Mouse (Mus musculus) C2C12 (cell line): ENCODE results near the gene Cd38. TPM values are rescaled to one million over a fixed set of nuclear protein-coding genes. Genes with fewer than 3 reads are reported as not detected.

Experiments used
- H3K27me3 ChIP-seq: one replicate; pipeline ENCODE4 v1.6.1; 2011; ENCODE audit not compliant: control insufficient read depth, insufficient read depth, insufficient read length
- H3K36me3 ChIP-seq: one replicate; pipeline ENCODE4 v1.6.1; 2011; ENCODE audit not compliant: control insufficient read depth, insufficient read depth
- H3K4me3 ChIP-seq: one replicate; pipeline ENCODE4 v1.5.1; 2011; ENCODE audit warnings: mild to moderate bottlenecking, control low read depth; ENCODE audit not compliant: poor library complexity, insufficient read depth, severe bottlenecking
- H3K79me2 ChIP-seq: one replicate; pipeline ENCODE4 v1.6.1; 2011; ENCODE audit not compliant: control insufficient read depth, insufficient read depth
- H3K79me3 ChIP-seq: one replicate; pipeline ENCODE4 v1.6.1; 2011; ENCODE audit warnings: low read depth, control low read depth
- H3ac ChIP-seq: one replicate; pipeline ENCODE3; 2011; ENCODE audit warnings: low read depth; ENCODE audit not compliant: control insufficient read depth, insufficient read length
- CEBPB ChIP-seq: IDR thresholded peaks from one replicate; pipeline ENCODE4 v1.6.1; 2011; ENCODE audit warnings: low read depth, mild to moderate bottlenecking, control low read depth, moderate library complexity
- CTCF ChIP-seq: IDR thresholded peaks from one replicate; pipeline ENCODE4 v1.5.1; 2011; ENCODE audit not compliant: control insufficient read depth, insufficient read depth, insufficient read length
- FOSL1 ChIP-seq: IDR thresholded peaks from one replicate; pipeline ENCODE4 v1.8.0; 2011; ENCODE audit warnings: mild to moderate bottlenecking, low read length; ENCODE audit not compliant: poor library complexity, insufficient read depth, severe bottlenecking
- MAX ChIP-seq: IDR thresholded peaks from one replicate; pipeline ENCODE4 v1.6.1; 2011; ENCODE audit warnings: mild to moderate bottlenecking, control low read depth
- MYOD1 ChIP-seq: IDR thresholded peaks from one replicate; pipeline ENCODE4 v1.6.1; 2011; ENCODE audit warnings: low read depth; ENCODE audit not compliant: control insufficient read depth, insufficient read length
- MYOG ChIP-seq: IDR thresholded peaks from one replicate; pipeline ENCODE4 v1.6.1; 2011; ENCODE audit not compliant: control insufficient read depth, insufficient read length; ENCODE audit errors: extremely low read depth
- USF1 ChIP-seq: IDR thresholded peaks from one replicate; pipeline ENCODE4 v1.6.1; 2011; ENCODE audit warnings: low read depth, mild to moderate bottlenecking, control low read depth, moderate library complexity
- polyA plus RNA-seq: library from polyadenylated mRNA; unstranded; fragments of >200 nt; fragmentation: generic; extraction: Trizol; gene quantifications from one replicate; pipeline ENCODE4 v1.2.1, GENCODE M21; 2012; ENCODE audit warnings: missing spikeins

The Cd38 gene
- polyA plus RNA-seq, 1 experiment, result 0.18 TPM

- Histone ChIP-seq H3K79me2 (no peaks in the 10 kb centered on the region), H3ac (peak overlapping the region; percentile 32), H3K79me3 (no peaks in the 10 kb centered on the region), H3K4me3 (peak overlapping the region; percentile 12), H3K36me3 (no peaks in the 10 kb centered on the region), H3K27me3 (peaks cover 3% of the 10 kb centered on the region)
- TF ChIP-seq MYOG (no peak), CTCF (peak; percentile 28)
These were observed 27.0 kb upstream of the Cd38 start for GRCm38 (mm10) chr5:43841144-43842010.

DNA sequence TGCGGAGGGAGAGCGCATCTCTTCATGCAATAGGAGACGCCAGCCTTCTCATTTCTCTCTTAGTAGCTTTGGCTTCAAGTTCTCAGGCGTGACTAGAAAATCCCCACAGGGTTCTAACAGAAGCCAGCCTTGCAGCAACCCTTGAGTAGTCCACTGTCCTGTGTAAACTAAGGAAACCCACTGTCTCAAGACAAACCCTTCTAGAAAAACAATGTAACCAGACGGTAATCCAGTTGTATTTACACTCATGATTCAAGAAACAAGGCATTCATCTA lies 26.4 kb upstream of the Cd38 start:
- Histone ChIP-seq H3K79me2 (no peaks in the 10 kb centered on the region), H3K27me3 (peaks cover 3% of the 10 kb centered on the region), H3K36me3 (no peaks in the 10 kb centered on the region), H3K4me3 (peak overlapping the region; percentile 12), H3ac (peak overlapping the region; percentile 32), H3K79me3 (no peaks in the 10 kb centered on the region)
- no peak for TF ChIP-seq FOSL1
- TF ChIP-seq CEBPB, result no peak
- no peak for TF ChIP-seq MAX
- TF ChIP-seq CTCF, result no peak
- TF ChIP-seq MYOG, result no peak
- TF ChIP-seq USF1, result no peak
- no peak for TF ChIP-seq MYOD1

DNA sequence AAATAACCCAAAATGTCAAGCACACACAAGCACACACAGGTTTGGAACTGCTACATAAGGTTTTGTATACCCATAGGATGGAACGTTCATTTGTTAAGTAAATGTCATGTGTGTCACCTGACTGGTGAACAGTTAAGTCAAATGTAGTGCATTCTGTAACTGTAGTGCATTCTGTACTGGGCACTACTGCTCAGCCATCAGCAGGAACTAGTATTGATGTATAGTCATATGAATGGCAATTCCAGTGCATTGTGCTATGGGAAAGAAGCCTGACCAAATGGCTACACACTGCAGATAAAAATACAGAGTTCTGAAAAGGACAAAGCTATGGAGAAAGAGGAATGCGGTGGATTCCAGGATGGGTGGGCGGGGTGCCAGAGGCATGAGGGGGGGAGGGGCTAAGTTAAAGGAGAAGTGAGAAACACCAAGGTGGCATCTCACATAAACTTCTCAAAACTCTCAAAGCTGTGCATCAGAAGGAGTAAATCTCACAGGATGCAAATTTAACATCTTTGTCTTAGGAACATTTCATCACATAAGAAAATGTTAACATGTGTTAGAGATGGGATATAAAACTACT lies 25.7 kb upstream of the Cd38 start:
- Histone ChIP-seq H3K4me3 (no peak overlapping the region), H3K27me3 (peaks cover 3% of the 10 kb centered on the region), H3K79me2 (no peaks in the 10 kb centered on the region), H3ac (no peak overlapping the region), H3K79me3 (no peaks in the 10 kb centered on the region), H3K36me3 (no peaks in the 10 kb centered on the region)
- TF ChIP-seq FOSL1 (no peak), MYOG (no peak), CTCF (no peak), MAX (no peak), CEBPB (no peak), USF1 (no peak), MYOD1 (no peak)

- TF ChIP-seq FOSL1, result no peak
- TF ChIP-seq MYOD1, result no peak
- no peak for TF ChIP-seq MYOG
- no peak for TF ChIP-seq CTCF
- no peak for TF ChIP-seq USF1
- TF ChIP-seq CEBPB, result no peak
- TF ChIP-seq MAX, result no peak
- Histone ChIP-seq H3K4me3 (no peak overlapping the region), H3K79me3 (no peaks in the 10 kb centered on the region), H3ac (no peak overlapping the region), H3K36me3 (no peaks in the 10 kb centered on the region), H3K27me3 (no peaks in the 10 kb centered on the region), H3K79me2 (no peaks in the 10 kb centered on the region)
These were observed 23.3 kb upstream of the Cd38 start for GRCm38 (mm10) chr5:43845083-43845482.

GRCm38 (mm10) chr5:43845646-43846045 lies 22.7 kb upstream of the Cd38 start:
- H3K36me3 ChIP-seq, result no peaks in the 10 kb centered on the region
- no peaks in the 10 kb centered on the region for H3K79me3 ChIP-seq
- TF ChIP-seq MAX (no peak), CEBPB (no peak), MYOG (no peak), MYOD1 (no peak), CTCF (no peak), FOSL1 (no peak), USF1 (no peak)
- no peak overlapping the region for H3ac ChIP-seq
- no peaks in the 10 kb centered on the region for H3K27me3 ChIP-seq
- H3K4me3 ChIP-seq, result no peak overlapping the region
- H3K79me2 ChIP-seq, result no peaks in the 10 kb centered on the region
